Mouse (Mus musculus) liver, embryonic 16.5 days (tissue): ENCODE measurements around the gene Pcp4. TPM values are rescaled to one million over a fixed set of nuclear protein-coding genes. Genes with fewer than 3 reads are reported as not detected.

ENCODE experiments used
- ATAC-seq: fragments of 200-750 bp; cut with Nextera tagmentation; 2 replicates; pipeline ENCODE4 v1.8.0; 2017; ENCODE audit warnings: low read depth, mild to moderate bottlenecking, moderate number of reproducible peaks, moderate library complexity
- H3K27ac ChIP-seq: fragments of 300-500 bp; sonication (generic); 2 replicates; pipeline ENCODE4 v1.5.1; 2014; ENCODE audit warnings: mild to moderate bottlenecking, low read length
- H3K27me3 ChIP-seq: fragments of 300-500 bp; sonication (generic); 2 replicates; pipeline ENCODE4 v1.6.1; 2014; ENCODE audit warnings: low read depth, low read length, mixed read lengths; ENCODE audit not compliant: control insufficient read depth, insufficient read depth
- H3K36me3 ChIP-seq: fragments of 300-500 bp; sonication (generic); 2 replicates; pipeline ENCODE4 v1.6.1; 2014; ENCODE audit warnings: mild to moderate bottlenecking; ENCODE audit not compliant: control insufficient read depth, insufficient read depth
- H3K4me1 ChIP-seq: fragments of 300-500 bp; sonication (generic); 2 replicates; pipeline ENCODE4 v1.6.1; 2014; ENCODE audit warnings: low read depth, low read length, mixed read lengths; ENCODE audit not compliant: control insufficient read depth
- H3K4me2 ChIP-seq: fragments of 300-500 bp; sonication (generic); 2 replicates; pipeline ENCODE4 v1.6.1; 2014; ENCODE audit warnings: low read depth, low read length, mixed read lengths
- H3K4me3 ChIP-seq: fragments of 300-500 bp; sonication (generic); 2 replicates; pipeline ENCODE4 v1.5.1; 2014; ENCODE audit warnings: low read depth, mild to moderate bottlenecking, low read length
- H3K9ac ChIP-seq: fragments of 300-500 bp; sonication (generic); 2 replicates; pipeline ENCODE4 v1.6.1; 2014; ENCODE audit warnings: low read depth, low read length
- H3K9me3 ChIP-seq: fragments of 300-500 bp; sonication (generic); replicated peaks from 2 replicates; pipeline ENCODE4 v1.6.1; 2016; ENCODE audit warnings: low read length; ENCODE audit not compliant: control insufficient read depth
- WGBS: fragments of 180-500 bp; shearing (Covaris S2); extraction: QIAGEN DNeasy Blood & Tissue Kit; methylation state at CpG from one replicate; pipeline ENCODE4 v1.1.7; 2014; ENCODE audit not compliant: insufficient replicate concordance; 5-methylcytosine and 5-hydroxymethylcytosine counted together
- polyA plus RNA-seq: library from polyadenylated mRNA; unstranded; fragments of >200 nt; fragmentation: Nextera tagmentation; extraction: Ambion mirVana; gene quantifications from 2 replicates; pipeline ENCODE4 v1.2.1, GENCODE M21; 2015

Gene Pcp4
- polyA plus RNA-seq, 1 experiment from 2014 or later: 0.51 TPM

DNA sequence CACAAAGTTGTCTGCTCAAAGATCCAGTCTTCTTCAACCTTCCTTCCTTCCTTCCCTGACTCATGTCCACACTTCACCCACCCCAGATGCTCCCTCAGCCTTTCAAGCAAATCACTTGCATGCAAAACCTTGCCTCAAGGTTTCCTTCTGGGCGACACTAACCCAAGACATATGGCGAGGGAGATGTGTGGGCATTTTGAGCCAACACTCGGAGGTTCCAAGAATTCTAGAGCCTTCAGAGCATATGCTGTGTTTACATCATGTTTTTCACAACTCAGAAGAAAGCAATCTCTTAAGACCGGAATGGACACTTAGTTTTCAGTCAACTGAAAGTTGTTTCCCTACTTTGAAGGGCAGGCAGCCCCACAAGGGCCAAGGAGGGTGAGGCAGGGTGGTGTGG, 67.9 kb downstream of the Pcp4 start:
- H3K27ac ChIP-seq: no peak overlapping the region
- WGBS: 42% methylated on average over 4 of the region's 4 CpGs
- H3K4me3 ChIP-seq: no peak overlapping the region
- no peaks in the 10 kb centered on the region for H3K9me3 ChIP-seq
- no peaks in the 10 kb centered on the region for H3K4me1 ChIP-seq
- H3K9ac ChIP-seq: no peak overlapping the region
- no peak overlapping the region for H3K4me2 ChIP-seq
- H3K36me3 ChIP-seq: no peaks in the 10 kb centered on the region
- ATAC-seq: no peak
- H3K27me3 ChIP-seq: no peaks in the 10 kb centered on the region

DNA sequence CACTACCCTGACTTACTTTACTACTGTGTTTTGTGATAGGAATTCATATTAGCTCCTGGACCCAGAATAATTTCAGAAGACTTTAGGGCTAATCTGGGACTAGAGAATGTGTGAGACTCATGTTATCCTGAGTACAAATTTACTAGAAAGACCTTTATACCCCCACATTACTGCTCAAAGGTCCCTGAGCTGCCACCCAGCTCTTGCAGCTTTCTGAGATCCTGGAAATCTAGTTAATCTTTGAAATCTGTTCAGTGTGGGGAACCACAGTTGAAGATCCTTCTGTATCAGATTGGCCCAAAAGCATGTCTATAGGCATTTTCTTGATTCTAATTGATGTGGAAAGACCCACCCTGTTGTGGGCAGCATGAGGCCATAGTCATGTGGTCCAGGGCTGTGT, 69.0 kb downstream of the Pcp4 start:
- Histone ChIP-seq H3K4me2 (no peak overlapping the region), H3K4me3 (no peak overlapping the region)
- no peak for ATAC-seq

DNA sequence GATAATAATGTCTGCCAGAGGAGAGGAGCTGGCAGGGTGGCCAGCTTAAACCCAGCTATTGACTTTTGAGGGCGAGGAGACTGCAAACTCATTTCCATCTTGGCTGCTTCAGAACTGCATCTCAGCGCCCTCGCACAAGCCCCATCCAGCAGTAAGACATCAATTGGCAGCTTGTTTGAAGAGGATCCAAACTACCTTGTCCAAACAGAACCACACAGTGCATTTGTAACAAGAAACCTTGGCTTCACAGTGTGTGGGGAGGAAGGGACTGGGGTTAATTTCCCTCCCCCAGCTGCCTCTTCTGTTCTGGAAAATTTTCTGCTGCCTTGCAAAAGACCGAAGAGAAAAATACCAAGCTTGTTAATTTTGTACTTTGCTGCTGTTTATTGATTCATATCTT, 71.7 kb downstream of the Pcp4 start:
- ATAC-seq: no peak

More for the DNA sequence above, 69.0 kb downstream of the Pcp4 start:
- Histone ChIP-seq H3K9ac (no peak overlapping the region), H3K27me3 (no peaks in the 10 kb centered on the region), H3K9me3 (no peaks in the 10 kb centered on the region), H3K36me3 (no peaks in the 10 kb centered on the region), H3K4me1 (no peaks in the 10 kb centered on the region), H3K27ac (no peak overlapping the region)

DNA sequence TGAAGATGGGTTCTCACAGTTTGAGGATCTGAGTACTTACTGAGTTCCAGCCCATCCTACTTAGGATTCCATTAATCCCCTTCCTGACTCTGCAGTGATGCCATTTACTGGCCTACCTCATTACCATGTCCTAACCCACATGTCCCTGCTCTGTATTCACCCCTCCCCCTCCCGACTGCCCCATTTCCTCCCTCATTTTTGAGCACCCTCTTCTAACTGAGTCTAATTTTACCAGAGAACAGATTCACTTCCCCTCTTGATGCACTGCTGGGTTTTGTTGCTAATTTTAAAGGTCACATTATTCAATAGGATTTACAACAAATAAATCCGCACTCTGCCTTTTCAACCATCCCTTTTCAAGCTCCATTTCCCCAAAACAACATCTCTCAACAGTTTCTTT, 73.7 kb downstream of the Pcp4 start:
- H3K9ac ChIP-seq: no peak overlapping the region
- no peaks in the 10 kb centered on the region for H3K27me3 ChIP-seq
- no peak overlapping the region for H3K4me2 ChIP-seq
- no peaks in the 10 kb centered on the region for H3K36me3 ChIP-seq
- no peaks in the 10 kb centered on the region for H3K9me3 ChIP-seq
- H3K27ac ChIP-seq: no peak overlapping the region
- WGBS: 34% methylated on average over 2 of the region's 2 CpGs
- H3K4me1 ChIP-seq: no peaks in the 10 kb centered on the region
- no peak for ATAC-seq
- H3K4me3 ChIP-seq: no peak overlapping the region

More for the DNA sequence above, 71.7 kb downstream of the Pcp4 start:
- no peak overlapping the region for H3K4me3 ChIP-seq
- no peaks in the 10 kb centered on the region for H3K4me1 ChIP-seq
- WGBS: 55% methylated on average over 4 of the region's 4 CpGs
- H3K27ac ChIP-seq: no peak overlapping the region
- H3K4me2 ChIP-seq: no peak overlapping the region
- H3K9me3 ChIP-seq: no peaks in the 10 kb centered on the region
- H3K27me3 ChIP-seq: no peaks in the 10 kb centered on the region
- no peaks in the 10 kb centered on the region for H3K36me3 ChIP-seq
- H3K9ac ChIP-seq: no peak overlapping the region

DNA sequence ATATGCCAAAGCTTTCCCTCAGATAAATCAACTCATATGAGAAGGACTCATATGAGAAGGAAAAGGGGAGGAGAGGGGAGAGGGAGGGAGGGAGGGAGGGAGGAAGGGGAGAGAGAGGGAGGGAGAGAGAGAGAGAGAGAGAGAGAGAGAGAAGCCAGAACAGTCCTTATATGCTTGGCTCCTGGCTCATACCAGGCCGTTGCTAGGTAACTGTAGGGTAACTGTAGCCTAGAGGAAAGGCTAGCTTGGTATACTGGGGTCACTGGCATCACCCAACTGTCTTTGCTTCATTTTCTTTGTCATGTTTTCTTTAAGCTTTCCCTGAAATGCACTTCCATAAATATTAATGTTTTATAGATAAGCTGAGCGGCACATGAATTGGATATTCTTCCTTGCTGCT, 85.3 kb downstream of the Pcp4 start:
- Histone ChIP-seq H3K4me2 (no peak overlapping the region), H3K4me3 (no peak overlapping the region), H3K36me3 (no peaks in the 10 kb centered on the region), H3K27me3 (no peaks in the 10 kb centered on the region), H3K9ac (no peak overlapping the region), H3K4me1 (no peaks in the 10 kb centered on the region), H3K27ac (no peak overlapping the region), H3K9me3 (no peaks in the 10 kb centered on the region)
- 65% methylated on average over 2 of the region's 2 CpGs for WGBS
- no peak for ATAC-seq

DNA sequence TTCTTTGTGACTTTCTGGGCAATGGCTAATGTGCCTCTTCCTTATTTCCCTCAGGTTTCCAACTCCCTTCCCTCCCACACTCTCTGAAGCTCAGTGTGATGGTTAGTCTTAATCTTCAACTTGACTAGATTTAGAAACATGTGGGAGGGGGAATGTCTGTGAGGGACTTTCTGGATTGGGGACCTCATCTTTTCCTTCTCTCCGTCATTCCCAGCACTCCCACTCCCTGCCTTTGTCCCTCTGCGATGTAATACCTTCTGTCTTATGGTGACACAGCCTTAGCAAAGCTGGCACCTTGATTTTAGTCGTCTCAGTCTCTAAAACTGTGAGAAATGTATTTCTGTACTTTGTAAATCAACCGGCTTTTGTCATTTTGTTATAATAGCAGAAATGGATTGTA, 88.0 kb downstream of the Pcp4 start:
- H3K4me2 ChIP-seq: no peak overlapping the region
- no peaks in the 10 kb centered on the region for H3K4me1 ChIP-seq
- H3K27ac ChIP-seq: no peak overlapping the region
- no peaks in the 10 kb centered on the region for H3K27me3 ChIP-seq
- no peaks in the 10 kb centered on the region for H3K36me3 ChIP-seq
- H3K9ac ChIP-seq: no peak overlapping the region
- WGBS: 49% methylated on average over 4 of the region's 4 CpGs
- H3K4me3 ChIP-seq: no peak overlapping the region
- ATAC-seq: no peak
- no peaks in the 10 kb centered on the region for H3K9me3 ChIP-seq

DNA sequence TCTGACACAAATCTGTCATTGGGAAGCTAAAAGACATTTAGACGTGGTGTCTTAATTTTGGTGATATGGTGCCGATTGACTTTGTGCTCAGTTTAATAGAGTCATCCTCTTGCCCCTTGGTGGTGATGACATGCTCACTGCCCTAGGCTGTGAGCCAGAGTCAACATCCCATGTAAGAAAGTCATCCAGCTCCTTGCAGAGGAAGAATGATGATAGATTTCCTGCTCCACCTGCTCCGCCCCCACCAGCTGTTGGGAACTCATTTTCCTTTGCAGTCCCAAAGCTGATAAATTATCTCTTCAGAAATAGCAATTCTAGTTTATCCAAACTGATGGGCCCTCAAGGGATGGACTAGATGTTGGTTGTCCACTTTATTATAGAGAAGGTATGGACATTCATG, 89.2 kb downstream of the Pcp4 start:
- 55% methylated on average over 3 of the region's 3 CpGs for WGBS
- Histone ChIP-seq H3K4me3 (no peak overlapping the region), H3K4me2 (no peak overlapping the region), H3K27ac (no peak overlapping the region), H3K36me3 (no peaks in the 10 kb centered on the region), H3K27me3 (no peaks in the 10 kb centered on the region), H3K9ac (no peak overlapping the region), H3K9me3 (no peaks in the 10 kb centered on the region), H3K4me1 (no peaks in the 10 kb centered on the region)
- ATAC-seq: no peak

DNA sequence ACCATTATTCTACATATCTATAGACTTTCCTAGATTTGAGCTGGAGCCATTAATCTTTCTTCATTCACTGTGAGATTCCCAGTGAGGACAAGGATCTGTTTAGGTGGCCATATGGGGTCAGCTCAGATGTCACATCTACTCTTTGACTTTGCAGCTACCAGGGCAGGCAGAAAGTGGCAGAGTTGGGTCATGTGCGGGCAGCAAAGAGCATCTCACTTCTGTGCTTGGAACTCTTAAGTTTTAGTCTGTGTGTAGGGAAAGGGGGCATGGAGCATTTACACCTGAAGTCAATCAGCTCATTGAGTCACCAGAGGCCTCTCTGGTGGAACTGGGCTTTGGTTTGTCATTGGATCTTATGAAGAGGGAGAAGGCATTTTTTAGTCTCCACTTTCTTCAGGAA, 90.9 kb downstream of the Pcp4 start:
- no peak for ATAC-seq
- Histone ChIP-seq H3K4me3 (no peak overlapping the region), H3K4me1 (no peaks in the 10 kb centered on the region), H3K27ac (no peak overlapping the region), H3K36me3 (no peaks in the 10 kb centered on the region), H3K9me3 (no peaks in the 10 kb centered on the region), H3K4me2 (no peak overlapping the region), H3K9ac (no peak overlapping the region), H3K27me3 (no peaks in the 10 kb centered on the region)
- WGBS: 71% methylated on average over 1 of the region's 1 CpGs

DNA sequence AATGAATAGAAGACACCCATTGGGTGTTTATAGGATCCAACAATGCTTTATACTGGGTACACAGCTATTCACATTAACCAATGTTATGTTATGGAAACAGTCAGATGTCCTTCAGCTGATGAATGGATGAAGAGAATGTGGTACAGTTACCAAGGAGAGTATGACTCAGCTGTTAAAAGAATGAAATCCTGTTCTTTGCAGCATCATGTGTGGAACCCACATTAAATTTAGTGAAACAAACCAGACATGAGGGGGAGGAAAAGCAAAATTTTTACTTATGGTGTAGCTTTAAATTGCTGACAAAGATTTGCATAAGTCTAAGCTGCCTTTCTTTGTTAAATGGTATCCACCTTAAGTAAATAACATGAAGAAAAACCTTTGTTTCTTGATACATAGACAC, 92.4 kb downstream of the Pcp4 start:
- Histone ChIP-seq H3K27me3 (no peaks in the 10 kb centered on the region), H3K9ac (no peak overlapping the region), H3K27ac (no peak overlapping the region), H3K4me1 (no peaks in the 10 kb centered on the region), H3K9me3 (no peaks in the 10 kb centered on the region), H3K4me3 (no peak overlapping the region), H3K4me2 (no peak overlapping the region), H3K36me3 (no peaks in the 10 kb centered on the region)
- no peak for ATAC-seq
